Mouse (Mus musculus) kidney, embryonic 15.5 days (tissue): Measurements from ENCODE around the gene Rab19. TPM values are rescaled to one million over a fixed set of nuclear protein-coding genes. Genes with fewer than 3 reads are reported as not detected.

ENCODE experiments used
- ATAC-seq: fragments of 200-750 bp; cut with Nextera tagmentation; replicated peaks from 2 replicates; pipeline ENCODE4 v1.8.0; 2017; ENCODE audit warnings: moderate TSS enrichment; ENCODE audit not compliant: low FRiP score
- H3K27ac ChIP-seq: fragments of 300-500 bp; sonication (generic); 2 replicates; pipeline ENCODE4 v1.5.1; 2015; ENCODE audit warnings: mild to moderate bottlenecking, inconsistent platforms
- H3K27me3 ChIP-seq: fragments of 300-500 bp; sonication (generic); 2 replicates; pipeline ENCODE4 v1.6.1; 2015; ENCODE audit warnings: inconsistent platforms
- H3K36me3 ChIP-seq: fragments of 300-500 bp; sonication (generic); 2 replicates; pipeline ENCODE4 v1.6.1; 2015; ENCODE audit warnings: inconsistent platforms
- H3K4me1 ChIP-seq: fragments of 300-500 bp; sonication (generic); 2 replicates; pipeline ENCODE4 v1.6.1; 2015; ENCODE audit warnings: inconsistent platforms
- H3K4me2 ChIP-seq: fragments of 300-500 bp; sonication (generic); 2 replicates; pipeline ENCODE4 v1.6.1; 2015; ENCODE audit warnings: moderate library complexity, mild to moderate bottlenecking, inconsistent platforms
- H3K4me3 ChIP-seq: fragments of 300-500 bp; sonication (generic); replicated peaks from 2 replicates; pipeline ENCODE4 v1.5.1; 2015; ENCODE audit warnings: mild to moderate bottlenecking, inconsistent platforms
- H3K9ac ChIP-seq: fragments of 300-500 bp; sonication (generic); 2 replicates; pipeline ENCODE4 v1.6.1; 2015; ENCODE audit warnings: mild to moderate bottlenecking, inconsistent platforms
- H3K9me3 ChIP-seq: fragments of 300-500 bp; sonication (generic); replicated peaks from 2 replicates; pipeline ENCODE4 v1.6.1; 2016; ENCODE audit warnings: inconsistent platforms
- WGBS: fragments of 180-500 bp; shearing (Covaris S2); methylation state at CpG from one replicate; pipeline ENCODE4 v1.1.7; 2015; ENCODE audit warnings: mixed read lengths; 5-methylcytosine and 5-hydroxymethylcytosine counted together
- polyA plus RNA-seq: library from polyadenylated mRNA; unstranded; fragments of >200 nt; fragmentation: Nextera tagmentation; extraction: Ambion mirVana; gene quantifications from 2 replicates; pipeline ENCODE4 v1.2.1, GENCODE M21; 2015

Gene Rab19
- polyA plus RNA-seq, 1 experiment from 2014 or later, result 1.7 TPM

DNA sequence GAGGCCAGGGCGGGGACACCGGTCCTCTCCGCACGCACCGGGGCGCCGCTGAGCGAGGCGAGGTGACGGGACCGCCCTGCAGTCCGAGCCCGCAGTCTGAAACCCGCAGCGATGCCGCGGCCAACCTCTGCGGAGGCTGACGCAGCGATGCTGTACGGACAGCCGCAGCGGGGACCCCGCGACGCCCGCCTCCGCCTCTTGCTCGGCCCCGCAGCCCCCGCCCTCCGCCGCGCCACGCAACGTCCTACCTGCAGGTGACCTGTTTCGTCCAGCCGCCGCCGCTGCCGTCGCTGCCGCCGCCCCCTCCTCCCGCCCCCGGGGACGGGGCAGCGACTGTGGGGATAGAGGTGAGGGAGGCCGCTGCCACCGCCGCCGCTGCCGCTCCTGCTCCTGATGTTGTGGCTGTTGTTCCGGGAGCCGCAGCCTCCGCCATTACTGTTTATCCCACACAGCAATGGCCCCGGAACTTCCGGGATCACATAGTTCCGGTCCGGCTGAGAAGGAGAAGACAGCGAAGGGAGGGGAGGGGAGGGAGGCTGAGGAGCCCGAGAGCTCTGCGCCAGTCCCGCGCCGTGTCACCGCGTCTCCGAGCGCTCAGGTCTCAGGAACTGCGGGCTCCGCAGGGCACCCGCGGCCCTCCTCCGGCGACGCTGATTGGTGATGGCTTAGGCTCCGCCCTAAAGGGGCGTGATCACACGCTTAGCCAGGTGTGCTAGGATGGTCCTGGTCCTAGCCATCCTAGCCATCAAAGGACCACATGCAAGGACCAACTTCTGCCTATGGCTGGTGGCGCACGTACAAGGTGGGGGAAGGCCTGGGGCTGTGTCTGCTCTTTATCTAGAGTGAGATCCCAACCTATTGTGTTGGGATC lies 39.1 kb downstream of the Rab19 start, which contains the start of gene Mkrn1:
Mkrn1 (minus strand) TSS at position 612 of the 871 bp plus-strand sequence.
- peaks cover 27% of the 10 kb centered on the region for H3K27me3 ChIP-seq
- peak within 1 kb of the TSS; percentile 74 for H3K4me2 ChIP-seq
- H3K4me3 ChIP-seq, result peak within 1 kb of the TSS; percentile 73
- no peaks in the 10 kb centered on the region for H3K36me3 ChIP-seq
- peak within 1 kb of the TSS; percentile 88 for H3K27ac ChIP-seq
- peak within 1 kb of the TSS; percentile 71 for H3K9ac ChIP-seq
- H3K4me1 ChIP-seq, result peaks cover 9% of the 10 kb centered on the region
- ATAC-seq, result peak; percentile 95
- WGBS, result under 1% methylated on average over 77 of the region's 82 CpGs
- no peaks in the 10 kb centered on the region for H3K9me3 ChIP-seq

DNA sequence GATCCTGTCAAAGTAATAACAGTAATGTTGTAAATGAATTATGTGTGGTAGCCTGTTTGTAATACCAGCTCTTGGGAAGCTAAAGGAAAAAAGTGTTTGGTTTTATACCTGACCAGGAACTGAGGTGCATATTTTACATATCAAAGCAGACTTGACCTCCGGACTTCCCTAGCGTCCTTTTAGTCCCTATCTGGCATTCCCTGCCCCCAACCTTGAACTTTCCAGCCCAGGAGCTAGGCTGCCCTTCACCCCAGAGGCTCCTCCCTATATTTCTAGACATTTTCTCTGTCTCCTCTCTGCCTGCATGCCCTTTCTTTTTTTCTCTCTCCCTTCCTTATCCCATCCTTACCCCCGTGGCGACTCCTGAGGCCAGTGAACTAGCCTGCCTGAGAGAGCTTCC lies 39.9 kb downstream of the Rab19 start:
- H3K9ac ChIP-seq, result no peak overlapping the region
- peak overlapping the region; percentile 73 for H3K4me3 ChIP-seq
- peaks cover 9% of the 10 kb centered on the region for H3K4me1 ChIP-seq
- no peaks in the 10 kb centered on the region for H3K9me3 ChIP-seq
- WGBS, result 32% methylated on average over 4 of the region's 4 CpGs
- H3K27ac ChIP-seq, result no peak overlapping the region
- ATAC-seq, result no peak
- H3K36me3 ChIP-seq, result no peaks in the 10 kb centered on the region
- H3K4me2 ChIP-seq, result peak overlapping the region; percentile 74; the same call in 1 of the 2 replicates
- H3K27me3 ChIP-seq, result peaks cover 27% of the 10 kb centered on the region

DNA sequence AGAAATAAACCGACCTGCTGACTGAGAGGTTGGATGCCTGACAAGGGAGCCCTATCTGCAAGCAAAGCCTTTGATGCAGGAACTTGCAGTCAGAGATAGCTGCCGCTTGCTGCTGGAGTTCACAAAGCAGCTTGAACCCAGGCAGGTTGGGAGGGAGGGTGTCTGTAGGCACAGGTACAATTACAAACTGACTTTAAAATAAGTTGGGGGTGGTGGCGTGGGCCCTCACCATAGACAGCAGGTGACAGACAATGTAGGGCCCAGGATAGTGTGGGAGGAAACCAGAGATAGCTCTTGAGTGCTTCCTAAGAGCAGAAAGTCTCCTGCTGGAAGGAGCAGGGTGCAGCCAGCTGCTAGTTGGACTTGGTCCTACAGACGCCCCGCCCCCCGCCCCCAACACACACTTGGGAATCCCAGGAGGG lies 42.2 kb downstream of the Rab19 start:
- peaks cover 9% of the 10 kb centered on the region for H3K4me1 ChIP-seq
- H3K9ac ChIP-seq, result no peak overlapping the region
- no peak overlapping the region for H3K4me3 ChIP-seq
- no peak overlapping the region for H3K27ac ChIP-seq
- no peaks in the 10 kb centered on the region for H3K9me3 ChIP-seq
- H3K4me2 ChIP-seq, result no peak overlapping the region
- peaks cover 22% of the 10 kb centered on the region for H3K27me3 ChIP-seq
- no peak for ATAC-seq
- WGBS, result 60% methylated on average over 6 of the region's 6 CpGs
- H3K36me3 ChIP-seq, result no peaks in the 10 kb centered on the region

DNA sequence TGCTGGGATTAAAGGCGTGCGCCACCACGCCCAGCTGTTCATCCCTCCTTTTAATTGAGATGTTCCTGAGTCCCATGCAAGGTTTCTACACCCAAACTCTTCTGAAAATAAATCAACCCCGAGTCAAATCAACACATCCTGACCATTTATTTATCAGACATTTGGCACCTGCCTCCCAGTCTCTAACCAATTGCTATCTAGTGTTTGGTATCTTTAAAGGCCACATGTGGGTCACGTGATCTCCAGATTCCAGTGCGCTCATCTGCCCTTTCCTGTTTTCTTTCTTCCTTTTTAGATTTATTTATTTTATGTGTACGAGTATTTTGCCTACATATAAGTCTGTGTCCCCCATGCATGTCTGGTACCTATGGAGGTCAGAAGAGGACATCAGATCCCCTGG lies 42.7 kb downstream of the Rab19 start:
- peaks cover 9% of the 10 kb centered on the region for H3K4me1 ChIP-seq
- peaks cover 18% of the 10 kb centered on the region for H3K27me3 ChIP-seq
- H3K4me2 ChIP-seq, result no peak overlapping the region
- 91% methylated on average over 7 of the region's 7 CpGs for WGBS
- H3K9ac ChIP-seq, result no peak overlapping the region
- no peak for ATAC-seq
- no peak overlapping the region for H3K4me3 ChIP-seq
- H3K36me3 ChIP-seq, result no peaks in the 10 kb centered on the region
- no peak overlapping the region for H3K27ac ChIP-seq
- H3K9me3 ChIP-seq, result no peaks in the 10 kb centered on the region

DNA sequence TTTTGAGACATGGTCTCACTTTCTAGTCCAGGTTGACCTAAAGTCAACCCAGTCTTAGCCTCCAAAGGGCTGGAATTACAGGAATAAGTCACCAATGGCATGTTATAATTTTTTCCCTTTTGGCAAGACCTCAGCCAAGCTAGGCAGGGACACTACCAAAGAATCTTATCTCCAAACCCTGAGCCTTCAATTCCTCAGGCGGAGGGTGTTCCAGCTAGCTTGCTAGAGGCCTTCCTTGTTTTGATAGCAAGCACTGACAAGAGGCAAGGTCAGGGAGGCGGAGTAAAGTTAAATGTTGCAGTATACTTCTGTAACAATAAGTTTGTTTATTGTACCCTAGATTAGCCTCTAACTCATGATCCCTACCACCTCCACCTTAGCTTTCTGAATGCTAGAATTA lies 44.2 kb downstream of the Rab19 start:
- Histone ChIP-seq H3K9ac (no peak overlapping the region), H3K4me2 (no peak overlapping the region), H3K4me3 (no peak overlapping the region), H3K27me3 (peaks cover 18% of the 10 kb centered on the region), H3K9me3 (no peaks in the 10 kb centered on the region), H3K4me1 (peaks cover 3% of the 10 kb centered on the region; the same call in 1 of the 2 replicates), H3K36me3 (no peaks in the 10 kb centered on the region), H3K27ac (no peak overlapping the region)
- ATAC-seq, result no peak
- 79% methylated on average over 2 of the region's 2 CpGs for whole genome bisulfite sequencing

DNA sequence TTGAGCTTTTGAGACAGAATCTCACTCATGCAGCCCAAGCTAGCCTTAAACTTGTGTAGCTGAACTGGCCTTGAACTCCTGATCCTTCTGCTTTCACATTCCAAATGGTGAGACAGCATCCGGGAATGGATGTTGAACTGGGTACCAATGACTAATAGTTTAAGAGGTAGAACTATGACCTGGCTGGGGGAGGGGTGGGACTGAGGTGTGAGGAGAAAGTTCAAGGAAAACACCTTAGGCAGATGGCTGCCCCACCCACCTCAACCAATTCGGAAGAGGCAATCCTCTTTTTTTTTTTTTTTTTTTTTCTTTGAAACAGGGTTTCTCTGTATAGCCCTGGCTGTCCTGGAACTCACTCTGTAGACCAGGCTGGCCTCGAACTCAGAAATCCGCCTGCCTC lies 45.8 kb downstream of the Rab19 start:
- 79% methylated on average over 4 of the region's 4 CpGs for WGBS
- Histone ChIP-seq H3K9me3 (no peaks in the 10 kb centered on the region), H3K27ac (no peak overlapping the region), H3K4me2 (no peak overlapping the region), H3K4me1 (no peaks in the 10 kb centered on the region), H3K4me3 (no peak overlapping the region), H3K36me3 (no peaks in the 10 kb centered on the region), H3K27me3 (peaks cover 10% of the 10 kb centered on the region), H3K9ac (no peak overlapping the region)
- no peak for ATAC-seq

DNA sequence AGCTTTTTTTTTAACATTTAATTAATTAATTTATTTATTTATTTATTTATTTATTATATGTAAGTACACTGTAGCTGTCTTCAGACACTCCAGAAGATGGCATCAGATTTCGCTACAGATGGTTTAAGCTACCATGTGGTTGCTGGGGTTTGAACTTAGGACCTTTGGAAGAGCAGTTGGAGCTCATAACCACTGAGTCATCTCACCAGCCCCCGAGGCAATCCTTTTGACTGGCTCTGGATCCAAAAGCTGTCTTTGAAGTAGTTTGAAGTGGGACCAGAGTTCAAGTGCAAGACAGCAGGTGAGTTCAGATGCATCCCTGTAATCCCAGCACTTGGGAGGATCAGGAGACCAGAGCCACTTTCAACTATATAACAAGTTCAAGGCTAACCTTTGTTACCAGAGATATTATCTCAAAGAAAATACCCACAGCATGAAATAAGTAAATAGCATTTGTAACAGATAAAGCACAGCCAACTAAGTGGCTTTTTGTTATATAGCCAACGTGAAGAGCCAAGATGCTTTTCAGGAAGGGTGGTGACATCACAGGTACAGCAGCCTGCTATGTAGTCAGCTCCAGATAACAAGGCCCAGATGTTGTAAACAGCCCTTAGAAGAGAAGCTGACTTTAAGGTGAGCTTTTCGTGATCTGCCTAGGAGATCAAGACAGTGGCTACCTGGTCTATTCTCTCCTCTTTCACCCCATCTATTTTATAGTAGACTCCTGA lies 46.5 kb downstream of the Rab19 start:
- no peak for ATAC-seq

GRCm38 (mm10) chr6:39429007-39429788 lies 48.2 kb downstream of the Rab19 start:
- Histone ChIP-seq H3K4me1 (no peaks in the 10 kb centered on the region), H3K9ac (no peak overlapping the region), H3K36me3 (no peaks in the 10 kb centered on the region), H3K9me3 (no peaks in the 10 kb centered on the region), H3K27ac (no peak overlapping the region), H3K4me3 (no peak overlapping the region), H3K27me3 (no peaks in the 10 kb centered on the region), H3K4me2 (no peak overlapping the region)
- WGBS, result 79% methylated on average over 6 of the region's 6 CpGs
- ATAC-seq, result no peak

More for the DNA sequence above, 46.5 kb downstream of the Rab19 start:
- no peak overlapping the region for H3K27ac ChIP-seq
- peaks cover 8% of the 10 kb centered on the region for H3K27me3 ChIP-seq
- H3K4me1 ChIP-seq, result no peaks in the 10 kb centered on the region
- H3K4me3 ChIP-seq, result no peak overlapping the region
- no peaks in the 10 kb centered on the region for H3K36me3 ChIP-seq
- no peak overlapping the region for H3K9ac ChIP-seq
- WGBS, result 84% methylated on average over 4 of the region's 4 CpGs
- H3K4me2 ChIP-seq, result no peak overlapping the region
- H3K9me3 ChIP-seq, result no peaks in the 10 kb centered on the region

DNA sequence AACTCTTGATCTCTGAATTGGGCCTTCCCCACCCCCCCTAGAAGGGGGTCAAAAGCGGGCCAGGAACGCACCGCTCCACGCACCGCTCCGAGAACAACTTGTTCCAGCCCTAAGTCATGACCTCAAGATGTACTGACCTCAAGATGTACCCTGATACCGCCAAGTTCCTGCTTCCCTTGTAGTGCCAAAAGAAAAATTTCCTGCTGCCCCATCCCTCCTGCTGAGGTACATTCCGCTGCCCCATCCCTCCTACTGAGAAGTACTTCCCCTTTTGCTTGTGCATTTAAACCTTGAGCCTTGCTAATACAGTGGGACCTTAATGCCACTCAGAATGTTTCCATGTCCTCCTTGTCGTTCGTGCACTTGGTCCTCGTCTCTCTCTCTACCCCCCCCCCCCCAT lies 49.7 kb downstream of the Rab19 start:
- H3K4me2 ChIP-seq, result no peak overlapping the region
- WGBS, result 82% methylated on average over 11 of the region's 11 CpGs
- no peak overlapping the region for H3K9ac ChIP-seq
- ATAC-seq, result no peak
- H3K9me3 ChIP-seq, result no peaks in the 10 kb centered on the region
- no peaks in the 10 kb centered on the region for H3K36me3 ChIP-seq
- H3K4me1 ChIP-seq, result no peaks in the 10 kb centered on the region
- H3K4me3 ChIP-seq, result no peak overlapping the region
- no peaks in the 10 kb centered on the region for H3K27me3 ChIP-seq
- H3K27ac ChIP-seq, result no peak overlapping the region

- H3K4me3 ChIP-seq, result no peak overlapping the region
- no peaks in the 10 kb centered on the region for H3K4me1 ChIP-seq
- no peaks in the 10 kb centered on the region for H3K9me3 ChIP-seq
- no peaks in the 10 kb centered on the region for H3K36me3 ChIP-seq
- no peaks in the 10 kb centered on the region for H3K27me3 ChIP-seq
- H3K27ac ChIP-seq, result no peak overlapping the region
- whole genome bisulfite sequencing, result 88% methylated on average over 4 of the region's 4 CpGs
- no peak for ATAC-seq
- no peak overlapping the region for H3K4me2 ChIP-seq
- H3K9ac ChIP-seq, result no peak overlapping the region
Measured at GRCm38 (mm10) chr6:39433174-39433573, 52.2 kb downstream of the Rab19 start.

DNA sequence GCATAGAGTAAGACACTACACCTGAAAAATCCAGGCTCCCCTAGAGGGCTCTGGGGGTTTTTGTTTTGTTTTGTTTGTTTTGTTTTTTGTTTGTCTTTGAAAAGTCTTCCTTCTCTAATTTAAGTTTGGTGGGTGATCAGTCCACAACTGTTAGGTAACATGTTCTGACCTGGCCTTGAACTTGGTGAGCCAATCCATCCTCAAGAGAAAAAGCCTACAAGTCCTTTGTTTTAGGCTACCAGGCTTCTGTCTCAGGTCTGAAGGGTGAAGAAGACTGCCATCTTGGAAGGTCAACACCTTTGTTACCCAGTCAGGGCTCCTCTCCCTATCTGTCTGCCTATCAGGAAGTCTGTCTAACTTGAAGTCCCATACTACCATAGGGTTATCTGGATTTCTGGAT lies 52.7 kb downstream of the Rab19 start:
- no peak overlapping the region for H3K27ac ChIP-seq
- no peaks in the 10 kb centered on the region for H3K36me3 ChIP-seq
- ATAC-seq, result no peak
- no peaks in the 10 kb centered on the region for H3K4me1 ChIP-seq
- no peak overlapping the region for H3K9ac ChIP-seq
- H3K4me3 ChIP-seq, result no peak overlapping the region
- no peaks in the 10 kb centered on the region for H3K9me3 ChIP-seq
- no peaks in the 10 kb centered on the region for H3K27me3 ChIP-seq
- H3K4me2 ChIP-seq, result no peak overlapping the region
